Mouse (Mus musculus): ENCODE results near the gene Tlk2.

Gene Tlk2

GRCm38 (mm10) chr11:105153068-105153833 is 25.4 kb upstream of the Tlk2 start:
- POLR2A ChIA-PET: interaction anchor here in 2 of 4 experiments (0.7 to 6.1 kb wide), 8 partner anchors 12 to 27 kb away, joined by 3 to 55 read pairs (median 6); partner anchors contain the start of genes Mettl2 (in 1 of the 2) and Tlk2 (in 1 of the 2)
- CTCF ChIA-PET: interaction anchor here in 1 of 4 experiments (1.3 kb wide), 1 partner anchor 13 kb away, joined by 4 read pairs; no protein-coding TSS in a partner anchor

- POLR2A ChIA-PET: interaction anchor here (0.6 to 5.5 kb wide), 13 partner anchors 9 to 30 kb away, joined by 3 to 31 read pairs (median 5); partner anchors contain the start of genes Gm10842 (in 1 of the 4) and Mettl2 (in 1 of the 4)
- CTCF ChIA-PET: no interaction called here
Observed at GRCm38 (mm10) chr11:105155915-105156314, 22.7 kb upstream of the Tlk2 start.

- CTCF ChIA-PET: interaction anchor here in 1 of 4 experiments (1.0 kb wide), 1 partner anchor 9 kb away, joined by 3 read pairs; no protein-coding TSS in a partner anchor
Observed at GRCm38 (mm10) chr11:105156748-105157267, 21.8 kb upstream of the Tlk2 start.

DNA sequence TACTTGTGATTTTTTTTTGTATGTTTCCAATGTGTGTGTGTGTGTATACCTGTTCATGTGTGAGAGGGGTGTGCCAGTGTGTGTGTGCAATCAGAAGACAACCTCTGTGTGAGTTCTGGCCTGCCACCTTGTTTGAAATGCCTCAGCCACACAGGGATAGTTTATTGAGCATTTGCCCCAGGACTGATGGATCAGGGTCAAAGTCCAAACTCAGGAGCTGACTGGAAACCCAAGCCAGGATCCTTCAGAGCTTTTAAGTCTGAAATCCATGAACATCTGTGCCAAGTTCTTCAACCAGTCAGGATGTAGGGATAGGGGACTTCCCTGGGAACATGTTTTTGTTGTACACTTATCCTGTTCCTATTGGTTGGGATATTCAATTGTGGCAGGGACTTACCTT is 20.6 kb upstream of the Tlk2 start:
- POLR2A ChIA-PET: interaction anchor here in 2 of 4 experiments (1.3 to 5.5 kb wide), 5 partner anchors 7 to 20 kb away, joined by 4 to 31 read pairs (median 6); no protein-coding TSS in a partner anchor
- CTCF ChIA-PET: no interaction called here

More at GRCm38 (mm10) chr11:105156748-105157267, 21.8 kb upstream of the Tlk2 start:
- POLR2A ChIA-PET: interaction anchor here (0.8 to 5.5 kb wide), 14 partner anchors 9 to 30 kb away, joined by 3 to 31 read pairs (median 6); partner anchors contain the start of genes Gm10842 (in 1 of the 4) and Mettl2 (in 1 of the 4)

GRCm38 (mm10) chr11:105159673-105160360 is 18.8 kb upstream of the Tlk2 start:
- POLR2A ChIA-PET: interaction anchor here in 1 of 4 experiments (0.8 kb wide), 1 partner anchor 8 kb away, joined by 6 read pairs; no protein-coding TSS in a partner anchor
- CTCF ChIA-PET: interaction anchor here in 1 of 4 experiments (0.5 to 0.7 kb wide), 2 partner anchors 16 to 43 kb away, joined by 3 read pairs; no protein-coding TSS in a partner anchor

GRCm38 (mm10) chr11:105161411-105161810 is 17.2 kb upstream of the Tlk2 start:
- CTCF ChIA-PET: no interaction called here
- POLR2A ChIA-PET: interaction anchor here in 2 of 4 experiments (0.6 to 1.0 kb wide), 2 partner anchors 9 kb away, joined by 3 to 4 read pairs; no protein-coding TSS in a partner anchor

DNA sequence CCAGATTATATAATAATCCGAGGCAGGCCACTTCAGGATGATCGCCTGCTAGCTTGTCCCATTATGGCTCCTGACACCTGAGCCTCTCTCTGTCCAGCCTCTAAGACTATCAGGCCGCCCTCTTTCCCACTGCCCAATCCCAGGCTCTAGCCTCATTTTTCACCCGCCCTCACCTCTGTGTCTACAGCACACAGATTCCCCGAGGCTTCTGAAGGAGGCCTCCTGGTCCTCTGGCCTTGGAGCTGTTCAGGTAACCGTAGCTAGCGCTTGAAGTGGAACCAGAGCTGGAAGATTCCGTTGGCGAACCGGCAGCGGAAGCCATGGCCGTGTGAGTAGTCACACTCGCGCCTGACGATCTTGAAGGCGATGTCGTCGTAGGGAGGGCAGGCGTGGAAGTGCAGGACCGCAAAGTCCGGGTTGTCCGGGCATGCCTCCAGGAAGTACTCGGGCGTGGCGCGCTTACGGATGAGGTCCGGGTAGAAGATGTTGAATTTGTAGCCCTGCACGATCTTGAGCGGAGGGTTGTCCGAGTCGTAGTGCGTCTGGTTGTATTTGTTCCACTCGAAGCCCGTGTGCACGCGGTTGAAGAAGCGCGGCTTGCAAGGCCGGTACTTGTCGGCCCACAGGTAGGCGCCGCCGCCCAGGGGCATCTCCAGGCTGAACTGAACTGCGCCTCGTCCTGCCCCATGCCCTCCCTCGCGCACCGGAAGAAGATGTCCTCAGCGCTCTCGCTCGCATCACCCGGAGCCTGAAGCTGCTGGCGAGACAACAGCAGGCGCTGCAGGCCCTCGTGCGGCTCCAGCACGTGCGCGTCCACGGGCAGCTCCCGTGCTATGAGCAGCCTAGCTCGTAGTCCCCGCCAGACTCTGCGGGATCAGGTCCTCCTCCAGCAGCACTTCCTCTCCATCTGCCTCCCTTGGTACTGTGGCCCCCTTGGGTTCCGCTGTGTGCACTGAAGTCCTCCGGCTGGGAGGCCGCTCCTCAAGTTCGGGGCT is 13.8 kb upstream of the Tlk2 start:
- ChIA-PET CTCF (interaction anchor here in 3 of 4 experiments (0.5 to 1.7 kb wide), 5 partner anchors 8 to 886 kb away, joined by 3 to 6 read pairs (median 3); no protein-coding TSS in a partner anchor), POLR2A (interaction anchor here (0.7 to 6.2 kb wide), 30 partner anchors 8 to 875 kb away, joined by 3 to 73 read pairs (median 6); partner anchors contain the start of genes Mettl2 (in 2 of the 4) and Tlk2 (in 2 of the 4))

DNA sequence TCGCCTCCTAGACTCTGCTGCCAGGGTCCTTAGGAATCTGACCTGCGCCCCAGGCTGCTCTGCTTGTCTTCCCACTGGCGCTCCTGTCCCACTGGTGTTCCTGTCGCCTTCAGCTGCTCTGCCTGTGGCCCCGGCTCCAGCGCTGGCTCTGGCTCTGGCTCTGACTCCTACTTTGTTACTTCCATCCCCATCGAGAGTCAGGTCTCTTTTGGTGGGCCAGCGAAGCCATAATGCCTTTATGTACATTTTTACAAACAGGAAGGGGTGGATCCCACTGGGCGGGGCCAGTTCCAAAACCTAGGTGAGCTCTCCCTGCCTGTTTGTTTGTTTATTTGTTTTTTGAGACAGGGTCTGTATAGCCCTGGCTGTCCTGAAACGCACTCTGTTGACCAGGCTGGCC is 11.8 kb upstream of the Tlk2 start:
- POLR2A ChIA-PET: interaction anchor here in 3 of 4 experiments (1.0 to 6.2 kb wide), 23 partner anchors 8 to 877 kb away, joined by 3 to 73 read pairs (median 7); partner anchors contain the start of genes Mettl2 (in 2 of the 3) and Tlk2 (in 2 of the 3)

GRCm38 (mm10) chr11:105179523-105179922 is 916 bp downstream of the Tlk2 start:
- POLR2A ChIA-PET: interaction anchor here (0.6 to 6.1 kb wide), 12 partner anchors 11 to 962 kb away, joined by 3 to 73 read pairs (median 7); partner anchors contain the start of gene Mettl2 (in 2 of the 4)

More for the DNA sequence above, 11.8 kb upstream of the Tlk2 start:
- CTCF ChIA-PET: interaction anchor here in 2 of 4 experiments (0.7 to 1.7 kb wide), 3 partner anchors 15 to 43 kb away, joined by 3 to 4 read pairs (median 4); no protein-coding TSS in a partner anchor

GRCm38 (mm10) chr11:105180471-105181091 is 2.0 kb downstream of the Tlk2 start:
- ChIA-PET CTCF (interaction anchor here in 2 of 4 experiments (0.6 to 1.9 kb wide), 3 partner anchors 9 to 12 kb away, joined by 4 to 5 read pairs (median 4); no protein-coding TSS in a partner anchor), POLR2A (interaction anchor here (0.6 to 6.1 kb wide), 29 partner anchors 10 to 1617 kb away, joined by 3 to 73 read pairs (median 6); partner anchors contain the start of genes Mettl2 (in 3 of the 4), Itgb3 (in 1 of the 4) and Taco1 (in 1 of the 4))

More at GRCm38 (mm10) chr11:105179523-105179922, 916 bp downstream of the Tlk2 start:
- CTCF ChIA-PET: no interaction called here

- CTCF ChIA-PET: interaction anchor here in 3 of 4 experiments (0.6 to 1.9 kb wide), 5 partner anchors 10 to 207 kb away, joined by 3 to 5 read pairs (median 4); no protein-coding TSS in a partner anchor
- POLR2A ChIA-PET: interaction anchor here (0.6 to 6.1 kb wide), 36 partner anchors 10 to 1618 kb away, joined by 3 to 73 read pairs (median 5); partner anchors contain the start of genes Mettl2 (in 3 of the 4), Itgb3 (in 1 of the 4) and Taco1 (in 1 of the 4)
Observed at GRCm38 (mm10) chr11:105181126-105181637, 2.6 kb downstream of the Tlk2 start.

GRCm38 (mm10) chr11:105181689-105182460 is 3.3 kb downstream of the Tlk2 start:
- POLR2A ChIA-PET: interaction anchor here (0.6 to 6.1 kb wide), 40 partner anchors 10 to 970 kb away, joined by 3 to 73 read pairs (median 5); partner anchors contain the start of genes Mettl2 (in 3 of the 4) and Itgb3 (in 1 of the 4)
- CTCF ChIA-PET: interaction anchor here (0.5 to 1.9 kb wide), 10 partner anchors 11 to 533 kb away, joined by 3 to 5 read pairs (median 4); no protein-coding TSS in a partner anchor

DNA sequence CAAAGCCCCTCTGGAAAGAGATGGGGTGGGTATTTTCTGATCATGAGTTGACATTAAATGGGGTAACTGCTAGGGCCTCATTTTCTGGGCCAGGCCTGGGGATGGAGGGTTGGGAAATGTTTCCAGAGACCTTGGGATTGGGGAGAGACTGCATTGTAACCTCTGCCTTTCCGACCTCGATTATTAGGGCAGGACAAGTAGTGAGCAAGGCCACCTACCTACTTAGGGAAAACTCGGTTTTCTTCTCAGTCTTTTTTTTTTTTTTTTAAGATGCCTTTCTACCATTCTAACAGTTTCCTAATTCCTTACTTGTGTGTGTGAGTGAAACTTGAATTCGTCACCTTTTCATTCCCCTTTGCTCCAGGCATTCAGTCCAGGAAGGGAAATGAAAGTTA is 3.9 kb downstream of the Tlk2 start:
- CTCF ChIA-PET: interaction anchor here in 3 of 4 experiments (0.6 to 1.9 kb wide), 4 partner anchors 11 to 533 kb away, joined by 3 to 5 read pairs (median 4); no protein-coding TSS in a partner anchor

GRCm38 (mm10) chr11:105184678-105185077 is 6.1 kb downstream of the Tlk2 start:
- CTCF ChIA-PET: interaction anchor here in 1 of 4 experiments (1.0 kb wide), 1 partner anchor 9 kb away, joined by 8 read pairs; no protein-coding TSS in a partner anchor
- POLR2A ChIA-PET: interaction anchor here in 3 of 4 experiments (0.7 to 3.2 kb wide), 7 partner anchors 11 to 895 kb away, joined by 3 to 25 read pairs (median 3); no protein-coding TSS in a partner anchor

More for the DNA sequence above, 3.9 kb downstream of the Tlk2 start:
- POLR2A ChIA-PET: interaction anchor here (0.6 to 6.1 kb wide), 20 partner anchors 10 to 778 kb away, joined by 3 to 73 read pairs (median 9); partner anchors contain the start of gene Mettl2 (in 3 of the 4)

All from embryonic stem cell, embryonic (primary cell).